Mouse (Mus musculus) right cerebral cortex, postnatal 10 days (tissue): ENCODE results near the gene Cdk7.

ENCODE experiments used
- DNase-seq, 2 experiments: peaks; one replicate each; pipeline ENCODE4 v3.0.0; 2021; ENCODE audit warnings: low spot score in 2 of 2

Gene Cdk7

GRCm38 (mm10) chr13:100728086-100728485, 2.7 kb downstream of the Cdk7 start:
- no peak for DNase-seq

- DNase-seq = no peak
These were observed 5.5 kb downstream of the Cdk7 start for GRCm38 (mm10) chr13:100725194-100725593.

DNA sequence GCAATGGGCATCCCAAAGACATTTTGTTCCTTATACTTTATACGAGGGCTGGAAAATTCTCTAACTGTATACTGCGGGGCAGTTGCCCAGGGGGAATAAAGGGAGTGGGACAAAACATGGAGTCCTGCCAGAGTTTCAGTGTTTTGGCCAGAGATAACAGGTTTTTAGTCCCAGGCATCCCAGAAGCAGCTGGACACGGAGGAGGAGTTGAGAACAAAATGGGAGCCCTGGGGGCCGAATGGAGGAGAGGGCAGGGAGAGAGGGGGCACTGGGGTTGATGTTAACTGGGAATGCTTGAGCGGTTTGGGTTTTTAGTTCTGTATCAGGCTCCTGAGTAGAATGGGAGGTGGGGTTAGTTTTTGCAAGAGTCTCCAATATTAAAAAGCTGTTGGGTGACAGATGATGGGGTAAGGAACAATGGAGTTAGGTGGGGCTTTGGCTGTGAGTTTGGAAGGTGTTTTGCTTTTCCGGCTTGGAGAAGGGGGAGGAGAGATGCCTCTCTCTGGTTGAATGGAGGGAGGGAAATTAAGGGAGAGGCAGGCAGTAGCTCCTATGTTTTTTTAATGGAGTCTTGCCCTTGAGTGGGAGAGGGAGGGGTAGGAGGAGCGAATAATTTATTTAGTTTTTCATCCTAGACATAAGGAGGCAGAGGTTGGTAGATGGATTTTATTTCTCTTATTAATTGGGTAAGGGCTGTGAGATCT, 6.5 kb downstream of the Cdk7 start:
- no peak for DNase-seq

- DNase-seq = no peak
These were observed 9.1 kb downstream of the Cdk7 start for GRCm38 (mm10) chr13:100721656-100722055.

- no peak for DNase-seq
These were observed 15.3 kb downstream of the Cdk7 start for GRCm38 (mm10) chr13:100715467-100715866.

- no peak for DNase-seq
These were observed 24.5 kb downstream of the Cdk7 start for GRCm38 (mm10) chr13:100706206-100706605.

GRCm38 (mm10) chr13:100703468-100703867, 27.3 kb downstream of the Cdk7 start:
- DNase-seq = no peak

- no peak for DNase-seq
These were observed 31.9 kb downstream of the Cdk7 start for GRCm38 (mm10) chr13:100698866-100699265.

DNA sequence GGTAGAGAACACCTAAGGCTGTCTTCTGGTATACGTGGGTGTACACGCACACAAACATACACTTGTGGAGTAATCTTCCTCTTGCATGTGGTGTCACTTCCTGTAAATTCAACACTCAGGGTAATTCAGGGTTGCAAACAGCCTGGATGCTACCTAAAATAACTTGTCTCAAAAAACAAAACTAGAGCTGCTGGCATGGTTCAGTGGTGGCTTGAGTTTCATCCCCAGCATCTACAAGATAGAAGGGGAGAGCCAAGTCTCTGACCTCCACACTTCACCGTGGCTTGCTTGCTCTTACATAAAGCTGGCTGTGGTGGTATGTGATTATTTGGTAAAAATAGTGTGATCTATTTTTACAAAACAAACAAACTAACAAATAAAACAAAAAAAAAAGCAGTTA, 33.2 kb downstream of the Cdk7 start:
- DNase-seq = no peak

- no peak for DNase-seq
These were observed 43.2 kb downstream of the Cdk7 start for GRCm38 (mm10) chr13:100687513-100687912.

DNA sequence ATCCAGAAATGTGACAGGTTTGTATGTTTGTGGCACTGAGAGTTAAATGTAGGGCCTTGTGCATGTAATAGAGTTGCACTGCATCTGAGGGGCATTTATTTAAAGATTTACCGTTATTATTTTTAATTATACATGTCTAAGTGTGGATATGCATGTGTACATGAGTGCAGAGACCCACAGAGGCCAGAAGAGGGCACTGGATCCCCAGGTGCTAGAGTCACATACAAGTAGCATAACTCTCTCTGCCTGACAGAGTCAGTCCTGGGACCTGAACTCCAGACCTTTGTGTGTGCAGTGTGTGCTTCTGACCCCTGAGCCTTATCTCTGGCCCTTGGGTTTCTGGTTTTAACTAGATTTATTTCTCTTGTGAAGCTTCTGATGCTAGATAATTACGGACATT, 46.4 kb downstream of the Cdk7 start:
- no peak for DNase-seq

GRCm38 (mm10) chr13:100682837-100683236, 47.9 kb downstream of the Cdk7 start:
- DNase-seq = no peak

DNA sequence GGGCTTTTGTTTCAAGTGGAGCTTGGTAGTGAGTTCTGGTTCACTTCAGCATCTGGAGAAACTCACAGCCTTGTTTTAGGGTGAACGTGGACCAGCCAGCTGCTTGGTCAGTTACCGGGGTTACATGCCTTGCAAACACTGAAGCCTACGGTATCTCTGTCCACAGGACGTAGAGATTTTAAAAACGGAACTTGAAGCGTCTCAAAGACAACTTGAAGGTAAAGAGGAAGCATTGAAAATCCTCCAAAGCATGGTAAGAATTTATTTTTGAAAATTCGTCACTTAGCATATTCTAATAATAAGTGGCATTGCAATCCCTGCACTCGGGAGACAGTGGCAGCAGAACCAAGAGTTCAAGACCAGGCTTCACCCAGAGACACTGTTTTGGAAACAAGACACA, 49.1 kb downstream of the Cdk7 start:
- no peak for DNase-seq

GRCm38 (mm10) chr13:100675936-100676635, 54.7 kb downstream of the Cdk7 start:
- no peak for DNase-seq

DNA sequence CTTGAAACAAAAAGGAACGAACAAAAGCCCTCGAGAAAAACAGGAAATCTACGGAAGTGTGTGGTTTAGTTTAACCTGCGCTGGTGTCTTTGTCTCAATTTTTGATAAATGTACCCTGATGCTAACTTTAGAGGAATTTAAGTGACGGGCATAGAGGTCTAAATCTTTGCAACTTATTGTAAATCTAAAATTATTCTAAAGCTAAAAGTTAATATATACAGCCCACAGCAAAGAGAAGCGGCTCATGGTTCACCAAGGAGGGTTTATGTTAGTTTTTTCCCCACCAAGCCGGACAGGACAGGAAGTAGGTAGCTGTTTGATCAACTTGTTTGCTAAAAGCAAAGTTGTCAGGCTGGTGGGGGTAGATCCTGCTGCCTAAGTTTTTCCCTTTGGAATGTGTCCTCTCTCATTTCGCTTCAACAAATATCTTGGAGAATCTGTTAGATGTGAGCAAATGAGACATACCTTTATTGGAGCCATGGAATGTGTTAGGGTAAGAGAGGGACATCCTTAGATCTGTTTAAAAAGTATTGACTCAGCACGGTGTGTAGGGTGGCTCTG, 60.5 kb downstream of the Cdk7 start:
- no peak for DNase-seq

DNA sequence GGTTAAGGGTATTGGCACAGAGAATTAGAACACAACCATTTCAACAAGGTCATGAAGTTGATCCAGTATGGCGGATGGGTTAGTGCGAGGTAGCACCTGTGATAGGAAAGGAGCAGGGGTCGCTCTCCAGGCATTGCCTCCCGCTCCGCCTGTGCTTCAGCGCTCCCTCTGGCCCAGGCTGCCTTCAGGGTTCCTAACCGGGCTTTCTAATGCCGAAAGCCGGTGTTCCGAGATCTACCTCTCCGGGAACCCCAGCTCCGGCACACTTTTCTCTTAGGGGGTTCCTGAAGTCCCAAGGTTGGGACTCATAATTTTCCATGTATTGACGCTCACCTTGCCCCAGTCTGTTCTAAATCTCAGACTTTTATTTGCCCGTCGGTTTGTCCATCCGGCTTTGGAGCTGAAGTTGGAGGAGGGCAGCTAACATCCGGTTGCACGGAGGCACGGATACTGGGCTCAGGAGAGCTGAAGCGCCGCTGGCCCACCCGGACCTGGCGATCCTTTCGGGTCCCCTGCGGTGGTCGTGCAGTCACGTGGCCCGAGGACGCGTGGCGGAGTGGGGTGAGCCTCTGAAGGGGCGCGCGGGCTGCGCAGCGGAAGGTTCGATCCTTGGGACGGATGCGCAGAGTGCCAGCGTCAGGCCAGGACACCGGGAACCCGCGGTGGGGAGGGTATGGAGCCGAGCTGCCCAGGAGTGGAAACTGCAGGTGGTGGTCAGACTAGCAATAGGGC, 61.3 kb downstream of the Cdk7 start, which contains the start of gene Ccdc125:
Ccdc125 (plus strand) TSS at position 427 of the 732 bp plus-strand sequence.
- DNase-seq = no peak

DNA sequence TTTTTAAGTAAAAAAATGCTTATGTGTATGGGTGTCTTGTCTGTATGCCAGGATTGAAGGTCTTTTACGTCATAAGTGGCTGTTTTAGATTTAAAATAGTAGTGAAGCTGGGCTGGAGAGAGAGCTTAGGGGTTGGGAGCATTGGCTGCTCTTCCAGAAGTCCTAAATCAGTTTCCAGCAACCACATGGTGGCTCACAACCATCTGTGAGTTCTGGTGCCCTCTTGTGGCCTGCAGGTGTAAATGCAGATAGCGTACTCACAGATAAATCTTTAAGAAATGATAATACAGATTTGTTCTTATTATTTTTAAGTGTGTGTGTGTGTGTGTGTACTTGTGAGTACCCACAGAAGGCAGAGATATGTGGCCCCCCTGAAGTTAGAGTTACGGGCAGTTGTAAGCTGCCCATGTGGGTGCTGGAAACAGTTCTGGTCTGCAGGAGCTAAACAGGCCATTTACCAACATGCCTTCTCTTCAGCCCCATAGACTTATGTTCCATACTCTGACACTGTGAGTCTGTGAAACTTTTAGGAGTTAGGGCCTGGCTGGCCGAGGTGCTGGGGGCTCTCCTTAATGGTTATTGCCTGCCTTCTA, 70.8 kb downstream of the Cdk7 start:
- peak; percentile 56 to 68 for DNase-seq

DNA sequence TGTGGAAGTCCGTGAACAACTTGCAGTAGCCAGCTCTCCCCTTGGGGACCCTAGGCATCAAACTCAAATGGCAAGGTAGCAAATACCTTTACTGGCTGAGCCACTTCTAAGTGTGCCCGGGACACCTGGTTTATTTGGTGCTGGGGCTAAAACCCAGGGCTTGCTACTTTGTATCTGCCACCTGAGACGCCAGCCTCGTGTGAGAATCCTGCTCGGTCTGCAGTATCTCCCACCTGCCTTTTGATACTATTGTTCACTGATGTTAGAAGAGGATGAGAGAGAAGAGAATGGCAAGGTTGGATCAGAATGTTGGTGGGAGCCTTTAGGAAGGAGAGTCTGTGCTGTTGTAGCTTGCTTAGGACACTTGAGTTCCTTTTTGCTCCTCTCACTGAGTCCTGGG, 72.6 kb downstream of the Cdk7 start:
- DNase-seq = no peak
